Mouse (Mus musculus) right cerebral cortex, postnatal 25 days (tissue): ENCODE data around the gene Gm9945.

Source experiments
- DNase-seq: peaks from one replicate; pipeline ENCODE4 v3.0.0; 2022

The Gm9945 gene

DNA sequence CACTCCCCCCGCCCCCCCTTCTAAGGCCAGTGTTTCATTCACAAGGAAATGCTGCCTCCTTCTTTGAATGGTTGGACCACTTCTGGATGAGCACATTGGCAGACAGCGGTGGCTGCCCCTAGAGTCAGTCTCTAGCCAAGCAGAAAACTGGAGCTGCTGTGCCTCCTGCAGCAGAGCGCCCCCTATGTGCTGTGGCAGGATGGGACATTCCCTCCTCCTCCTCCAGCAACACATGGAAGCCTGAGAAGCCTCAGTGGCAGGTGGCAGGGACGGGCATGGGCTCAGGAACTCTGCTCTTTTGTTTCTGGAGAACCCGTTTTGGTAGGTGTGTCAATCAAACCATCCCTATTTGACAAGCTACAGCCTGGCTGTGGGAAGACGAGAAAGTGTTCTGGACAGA lies 44.9 kb downstream of the Gm9945 start:
- no peak for DNase-seq

DNA sequence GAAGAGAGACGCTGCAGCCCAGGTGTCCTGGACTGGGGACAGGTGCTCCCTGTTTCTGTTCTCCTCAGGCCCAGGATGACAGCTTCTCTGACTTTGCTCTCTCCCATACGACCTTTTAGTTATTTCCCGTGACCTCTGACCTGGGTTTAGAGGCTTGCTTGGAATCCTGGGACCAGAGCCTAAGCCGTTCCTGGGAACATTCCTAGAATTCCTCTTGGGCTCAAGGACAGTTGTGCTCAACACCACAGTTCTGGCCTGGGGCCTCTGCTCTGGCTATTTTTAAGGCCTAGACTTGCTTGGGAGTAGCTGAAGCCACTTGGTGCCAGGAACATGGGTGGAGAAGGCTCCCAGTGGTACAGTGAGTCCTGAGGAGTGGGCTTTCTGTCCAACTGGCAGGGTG lies 45.5 kb downstream of the Gm9945 start:
- no peak for DNase-seq

DNA sequence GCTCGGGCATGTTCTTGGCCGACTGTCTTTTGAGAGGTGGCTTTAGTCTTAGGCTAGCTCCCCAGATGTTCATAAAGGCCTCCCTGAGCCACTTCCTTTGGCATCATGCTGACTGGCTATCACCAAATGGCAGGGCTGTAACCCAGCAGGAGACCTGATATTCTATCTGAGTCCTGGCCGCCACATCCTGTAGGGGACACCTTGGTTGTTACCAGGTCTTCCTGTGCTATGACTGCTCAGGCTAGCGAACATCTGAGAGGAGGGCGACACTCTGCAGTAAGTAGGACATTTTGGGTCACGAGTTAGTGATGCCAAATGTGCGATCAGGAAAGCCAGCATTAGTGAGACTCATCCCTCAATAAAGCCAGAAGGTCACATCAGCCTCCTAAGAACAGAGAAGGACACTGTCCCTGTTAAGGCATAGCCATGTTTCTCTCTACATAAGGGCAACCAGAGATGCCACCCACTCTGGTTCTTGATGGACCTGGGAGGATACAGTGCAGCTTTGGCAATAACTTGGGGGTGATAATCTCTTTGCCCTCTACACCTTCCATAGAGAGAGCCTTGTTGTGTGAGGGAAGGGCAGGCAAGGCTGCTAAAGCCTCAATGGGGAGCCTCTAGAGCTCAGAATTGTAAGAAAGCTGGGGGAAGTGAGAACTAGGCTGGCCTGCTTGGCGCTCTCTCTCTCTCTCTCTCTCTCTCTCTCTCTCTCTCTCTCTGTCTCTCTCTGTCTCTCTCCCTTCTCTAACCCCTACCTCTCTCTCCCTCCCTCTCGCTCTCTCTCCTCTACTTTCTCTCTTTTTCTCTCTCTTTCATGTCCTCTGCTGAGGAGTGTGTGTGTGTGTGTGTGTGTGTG lies 48.7 kb downstream of the Gm9945 start:
- no peak for DNase-seq

DNA sequence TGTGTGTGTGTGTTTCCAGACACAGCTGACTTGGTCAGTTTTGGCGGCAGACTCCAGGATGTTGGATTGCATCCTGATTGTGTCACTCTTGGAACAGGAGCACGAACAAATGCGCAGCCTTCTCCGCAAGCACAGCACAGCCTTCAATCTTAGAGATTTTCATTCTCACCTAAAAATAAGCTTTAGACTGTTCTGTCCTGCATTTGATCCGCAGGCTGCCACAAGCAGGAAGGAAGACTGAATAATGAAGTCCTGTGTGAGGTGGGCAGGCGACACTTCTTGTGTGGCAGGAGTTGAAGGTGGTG lies 49.2 kb downstream of the Gm9945 start:
- DNase-seq, result no peak

DNA sequence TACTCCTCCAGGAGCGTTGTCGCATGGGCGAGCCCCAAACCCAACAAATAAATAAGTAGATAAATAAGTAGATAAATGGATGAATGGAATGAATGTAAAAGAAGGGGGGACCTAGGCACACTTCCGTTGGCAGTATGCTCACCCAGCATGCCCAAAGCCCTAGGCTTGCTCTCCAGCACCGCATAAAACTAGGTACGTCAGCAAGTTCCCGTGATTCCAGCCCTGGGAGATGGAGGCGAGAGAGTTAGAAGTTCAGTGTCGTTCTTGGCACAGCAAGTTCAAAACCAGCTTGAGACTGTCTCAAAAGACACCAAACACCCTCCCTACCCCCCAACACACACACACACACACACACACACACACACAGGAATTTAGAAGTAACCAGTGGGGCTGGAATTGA lies 50.0 kb downstream of the Gm9945 start:
- no peak for DNase-seq
